Mouse (Mus musculus) telencephalon, adult 2 months (tissue): ENCODE measurements around the gene Ptk6.

ENCODE experiments used
- DNase-seq: peaks from one replicate; pipeline ENCODE4 v3.0.0-alpha.2; 2011; ENCODE audit warnings: low read depth, low spot score

Gene Ptk6

GRCm38 (mm10) chr2:181166469-181166868 is 36.1 kb downstream of the Ptk6 start:
- no peak for DNase-seq

GRCm38 (mm10) chr2:181160821-181161220 is 41.8 kb downstream of the Ptk6 start:
- DNase-seq, result no peak

GRCm38 (mm10) chr2:181159771-181160170 is 42.8 kb downstream of the Ptk6 start:
- DNase-seq, result peak; percentile 83

- peak; percentile 92 for DNase-seq
Observed at GRCm38 (mm10) chr2:181159091-181159514, 43.5 kb downstream of the Ptk6 start.

- no peak for DNase-seq
Observed at GRCm38 (mm10) chr2:181158471-181158870, 44.1 kb downstream of the Ptk6 start.

- no peak for DNase-seq
Observed at GRCm38 (mm10) chr2:181157716-181158302, 44.8 kb downstream of the Ptk6 start.

GRCm38 (mm10) chr2:181157180-181157579 is 45.4 kb downstream of the Ptk6 start:
- DNase-seq, result no peak

- DNase-seq, result peak; percentile 80
Observed at GRCm38 (mm10) chr2:181156248-181157121, 46.1 kb downstream of the Ptk6 start, which contains the start of gene Eef1a2. Gene Eef1a2 (minus strand): TSS chr2:181157014.

GRCm38 (mm10) chr2:181155801-181156200 is 46.8 kb downstream of the Ptk6 start:
- DNase-seq, result no peak

- no peak for DNase-seq
Observed at GRCm38 (mm10) chr2:181154831-181155415, 47.7 kb downstream of the Ptk6 start.

- no peak for DNase-seq
Observed at GRCm38 (mm10) chr2:181154361-181154760, 48.2 kb downstream of the Ptk6 start.

- DNase-seq, result no peak
Observed at GRCm38 (mm10) chr2:181153837-181154236, 48.8 kb downstream of the Ptk6 start.

- DNase-seq, result no peak
Observed at GRCm38 (mm10) chr2:181153131-181153530, 49.5 kb downstream of the Ptk6 start.

GRCm38 (mm10) chr2:181152701-181153100 is 49.9 kb downstream of the Ptk6 start:
- DNase-seq, result no peak

- peak; percentile 78 for DNase-seq
Observed at GRCm38 (mm10) chr2:181150281-181150680, 52.3 kb downstream of the Ptk6 start.

- no peak for DNase-seq
Observed at GRCm38 (mm10) chr2:181148318-181148955, 54.2 kb downstream of the Ptk6 start.

- DNase-seq, result no peak
Observed at GRCm38 (mm10) chr2:181147546-181148317, 54.9 kb downstream of the Ptk6 start.

GRCm38 (mm10) chr2:181146976-181147545 is 55.5 kb downstream of the Ptk6 start:
- no peak for DNase-seq

GRCm38 (mm10) chr2:181144675-181145074 is 57.9 kb downstream of the Ptk6 start:
- no peak for DNase-seq
